Mouse (Mus musculus): ENCODE measurements around the gene Nat14.

Nat14 gene

DNA sequence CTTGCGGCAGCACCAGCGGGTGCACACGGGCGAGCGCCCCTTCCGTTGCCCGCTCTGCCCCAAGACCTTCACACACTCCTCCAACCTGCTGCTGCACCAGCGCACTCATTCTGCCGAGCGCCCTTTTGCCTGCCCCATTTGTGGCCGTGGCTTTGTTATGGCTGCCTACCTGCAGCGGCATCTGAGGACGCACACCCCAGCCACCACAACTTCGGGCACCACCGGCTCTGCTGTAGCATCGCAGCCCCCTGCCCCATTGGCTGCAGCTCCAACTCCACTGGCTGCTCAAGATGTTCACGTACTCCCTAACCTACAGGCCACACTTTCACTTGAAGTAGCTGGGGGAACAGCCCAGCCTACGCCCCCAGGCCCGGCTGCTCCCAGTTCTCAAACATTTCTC lies 1.3 kb upstream of the Nat14 start:
- no peak for DNase-seq (ENCODE audit: low read depth, low spot score)

DNA sequence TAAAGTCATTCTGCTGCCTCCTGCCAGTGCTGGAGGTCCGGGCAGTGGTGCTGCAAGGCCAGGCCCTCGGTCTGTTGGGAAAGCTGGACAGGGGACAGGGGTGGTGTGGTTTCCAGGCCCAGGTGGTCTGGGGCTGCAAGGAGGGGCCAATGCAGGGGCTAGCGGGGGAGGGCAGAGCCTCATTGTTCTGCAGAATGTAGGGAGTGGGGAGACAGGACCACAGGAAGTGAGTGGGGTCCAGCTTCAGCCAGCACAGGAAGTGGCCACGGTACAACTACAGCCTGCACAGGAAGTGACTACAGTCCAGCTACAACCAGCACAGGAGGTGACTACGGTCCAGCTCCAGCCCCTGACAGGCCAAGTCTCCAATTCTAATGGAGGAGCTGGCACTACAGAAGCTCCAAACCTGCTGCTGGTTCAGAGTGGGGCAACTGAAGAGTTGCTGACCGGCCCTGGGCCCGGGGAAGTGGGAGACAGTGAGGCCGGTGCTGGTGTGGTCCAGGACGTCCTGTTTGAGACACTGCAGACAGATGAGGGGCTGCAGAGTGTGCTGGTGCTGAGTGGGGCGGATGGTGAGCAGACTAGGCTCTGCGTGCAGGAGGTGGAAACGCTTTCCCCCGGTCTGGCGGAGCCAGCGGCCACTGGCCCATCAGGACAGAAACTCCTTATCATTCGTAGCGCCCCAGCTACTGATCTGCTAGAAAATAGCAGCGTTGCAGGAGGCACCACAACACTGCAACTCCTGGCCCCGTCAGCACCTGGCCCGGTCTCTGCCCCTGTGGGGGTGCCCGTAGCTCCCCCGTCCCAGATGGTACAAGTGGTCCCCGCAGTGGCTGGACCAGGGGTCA lies 628 bp upstream of the Nat14 start:
- no peak for DNase-seq (ENCODE audit: low read depth, low spot score)

DNA sequence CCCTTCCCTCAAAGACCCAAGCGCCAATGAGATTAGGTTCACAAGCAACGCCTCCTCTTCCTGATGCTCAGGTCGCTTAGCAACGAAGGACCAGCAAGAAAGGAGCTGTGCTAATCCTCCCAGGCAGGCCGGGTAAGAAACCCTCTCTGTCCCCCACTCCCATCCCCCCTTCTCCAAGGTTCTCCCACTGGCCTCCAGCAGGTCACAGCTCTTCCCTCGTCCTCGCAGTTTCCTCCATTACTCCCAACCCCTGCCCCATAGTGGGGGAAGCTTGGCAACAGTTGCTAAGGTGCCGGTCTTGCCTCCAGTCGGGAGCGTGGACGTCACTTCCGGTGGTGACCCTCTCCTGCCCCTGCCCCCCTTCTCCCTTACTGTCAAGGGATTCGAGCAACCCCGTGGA lies 680 bp downstream of the Nat14 start:
- peak; percentile 77 for DNase-seq (ENCODE audit: low read depth, low spot score)

DNA sequence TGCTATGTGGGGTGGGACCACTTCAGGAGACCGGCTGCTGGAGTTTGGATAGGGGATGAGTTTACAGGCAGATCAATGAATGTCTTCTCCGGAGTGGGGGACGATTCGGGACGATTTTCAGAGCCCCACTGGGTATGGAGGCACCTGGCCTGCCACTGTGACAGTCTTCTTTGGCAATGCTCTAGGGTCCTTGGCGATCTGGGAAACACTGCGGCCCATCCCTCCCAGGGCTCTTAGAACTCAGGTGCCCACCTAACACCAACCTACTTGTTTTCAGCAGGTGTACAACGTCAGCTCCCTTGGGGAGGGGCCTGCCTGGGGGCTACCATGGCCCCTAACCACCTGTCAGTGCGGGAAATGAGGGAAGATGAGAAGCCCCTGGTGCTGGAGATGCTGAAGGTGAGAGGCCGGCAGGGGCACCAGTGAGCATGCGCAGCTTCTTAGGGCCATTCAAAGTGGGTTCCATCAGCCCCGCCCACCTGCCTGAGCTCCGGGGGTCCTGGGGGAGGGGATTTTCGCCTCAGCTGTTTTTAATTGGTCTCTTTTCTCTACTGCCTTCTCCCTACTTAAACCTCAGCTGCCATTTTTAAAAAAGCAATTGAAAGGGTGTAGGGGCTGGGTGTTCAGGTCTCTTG lies 1.2 kb downstream of the Nat14 start:
- DNase-seq (ENCODE audit: low read depth, low spot score) = peak; percentile 44

DNA sequence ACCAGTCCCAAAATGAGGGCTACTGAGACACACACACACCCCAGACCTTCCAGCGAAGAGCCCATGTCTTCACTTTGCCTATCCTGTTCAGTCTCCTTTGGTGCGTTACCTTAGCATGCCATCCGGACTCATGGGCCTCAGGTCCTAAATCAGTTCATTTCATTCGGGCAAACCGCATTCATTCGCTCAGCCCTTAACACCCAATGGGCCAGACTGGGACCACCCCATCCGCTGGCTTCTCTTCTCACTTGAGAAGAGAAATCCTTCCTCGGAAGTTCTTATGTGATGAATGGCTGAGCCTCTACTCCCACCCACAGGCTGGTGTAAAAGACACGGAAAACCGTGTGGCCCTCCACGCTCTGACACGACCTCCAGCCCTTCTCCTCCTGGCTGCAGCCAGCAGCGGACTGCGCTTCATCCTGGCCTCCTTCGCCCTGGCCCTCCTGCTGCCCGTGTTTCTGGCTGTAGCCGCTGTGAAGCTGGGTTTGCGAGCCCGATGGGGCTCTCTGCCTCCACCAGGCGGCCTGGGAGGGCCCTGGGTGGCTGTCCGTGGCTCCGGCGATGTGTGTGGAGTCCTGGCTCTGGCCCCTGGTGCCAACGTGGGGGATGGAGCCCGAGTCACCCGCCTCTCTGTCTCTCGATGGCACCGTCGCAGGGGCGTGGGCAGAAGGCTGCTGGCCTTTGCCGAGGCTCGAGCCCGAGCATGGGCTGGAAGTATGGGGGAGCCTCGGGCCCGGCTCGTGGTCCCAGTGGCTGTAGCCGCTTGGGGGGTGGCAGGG lies 1.9 kb downstream of the Nat14 start:
- DNase-seq (ENCODE audit: low read depth, low spot score) = no peak

DNA sequence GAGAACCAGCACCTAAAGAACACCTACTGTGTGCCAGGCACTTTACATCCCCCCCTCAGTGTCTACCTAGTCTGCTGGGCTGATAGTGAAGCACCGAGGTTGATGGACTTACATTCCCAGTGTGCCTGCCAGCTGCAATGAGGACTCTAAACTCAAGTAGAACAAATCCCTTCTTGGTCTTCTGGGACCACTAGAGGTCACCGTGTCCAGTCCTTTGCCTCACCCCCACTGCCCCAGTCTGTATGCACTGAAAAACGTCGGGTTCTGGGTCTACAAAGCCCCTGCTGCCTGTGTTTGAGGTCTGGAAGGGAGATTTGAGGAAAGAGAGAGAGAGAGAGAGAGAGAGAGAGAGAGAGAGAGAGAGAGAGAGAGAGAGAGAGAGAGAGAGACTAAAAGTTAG lies 2.7 kb downstream of the Nat14 start:
- DNase-seq (ENCODE audit: low read depth, low spot score) = no peak

DNA sequence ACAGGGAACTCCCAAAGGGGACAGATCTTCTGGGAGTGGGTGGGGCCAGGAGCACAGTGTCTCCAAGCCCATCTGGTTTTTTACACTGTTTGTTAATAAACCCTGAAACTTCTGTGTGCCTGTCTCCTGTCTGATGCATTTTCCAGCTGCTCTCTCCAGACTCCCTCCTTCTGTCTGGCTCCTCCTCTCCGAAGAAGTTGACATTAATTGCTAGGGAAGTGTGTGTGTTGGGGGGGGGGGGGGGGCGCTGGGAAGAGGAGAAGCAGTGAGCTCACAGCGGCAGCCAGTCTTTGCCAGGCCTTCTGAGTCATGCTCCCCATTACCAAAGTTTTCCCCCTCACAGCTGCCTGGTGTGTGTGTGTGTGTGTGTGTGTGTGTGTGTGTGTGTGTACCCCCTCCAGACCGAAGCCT lies 3.1 kb downstream of the Nat14 start:
- no peak for DNase-seq (ENCODE audit: low read depth, low spot score)

DNA sequence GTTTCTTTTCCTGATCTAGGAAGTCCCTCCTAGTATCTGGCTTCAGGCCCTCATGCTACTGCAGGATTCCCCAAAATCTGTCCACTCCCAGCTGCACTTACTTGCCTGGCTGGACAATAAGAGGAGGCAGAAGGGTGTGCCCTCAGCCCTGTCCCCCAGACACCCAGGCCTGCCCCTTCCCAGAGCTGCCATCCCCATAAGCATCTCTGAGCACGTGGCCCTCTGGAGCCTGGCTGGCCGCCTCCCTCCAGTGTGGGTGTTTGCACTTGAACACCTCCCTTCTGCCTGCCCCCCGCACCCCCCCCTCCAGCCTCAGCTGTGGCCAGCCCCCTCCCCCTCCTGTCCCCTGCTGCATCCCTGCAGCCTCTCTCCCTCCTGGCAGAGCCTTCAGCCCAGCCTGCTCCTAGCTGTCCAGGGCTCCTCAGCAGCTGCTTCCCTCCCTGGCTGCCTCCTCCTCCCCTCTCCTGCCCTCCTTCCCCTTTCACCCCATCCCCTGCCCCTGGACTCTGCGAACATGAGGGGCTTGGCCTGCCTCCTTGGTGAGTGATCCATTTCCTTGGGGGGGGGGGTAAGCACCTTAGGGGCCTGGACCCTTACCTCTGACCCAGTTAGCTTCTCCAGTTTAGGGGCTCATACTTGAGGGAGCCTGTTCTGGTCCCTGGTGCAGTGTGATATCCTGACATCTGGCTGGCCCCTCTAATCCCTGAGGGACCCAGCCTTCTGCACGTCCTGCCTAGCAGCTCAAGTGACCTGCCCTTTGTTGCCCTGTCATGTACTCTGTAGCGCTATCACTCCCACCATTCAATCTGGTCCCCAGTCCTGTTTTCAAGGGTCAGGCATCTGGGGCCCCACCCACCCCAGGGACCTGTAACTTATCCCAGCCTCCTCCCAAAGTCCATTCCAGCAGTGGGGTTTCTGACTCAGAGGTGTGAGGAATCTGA lies 3.9 kb downstream of the Nat14 start, which contains the start of gene Ssc5d:
Gene Ssc5d (plus strand): TSS at position 345 of the 941 bp plus-strand sequence.
- no peak for DNase-seq (ENCODE audit: low read depth, low spot score)

DNA sequence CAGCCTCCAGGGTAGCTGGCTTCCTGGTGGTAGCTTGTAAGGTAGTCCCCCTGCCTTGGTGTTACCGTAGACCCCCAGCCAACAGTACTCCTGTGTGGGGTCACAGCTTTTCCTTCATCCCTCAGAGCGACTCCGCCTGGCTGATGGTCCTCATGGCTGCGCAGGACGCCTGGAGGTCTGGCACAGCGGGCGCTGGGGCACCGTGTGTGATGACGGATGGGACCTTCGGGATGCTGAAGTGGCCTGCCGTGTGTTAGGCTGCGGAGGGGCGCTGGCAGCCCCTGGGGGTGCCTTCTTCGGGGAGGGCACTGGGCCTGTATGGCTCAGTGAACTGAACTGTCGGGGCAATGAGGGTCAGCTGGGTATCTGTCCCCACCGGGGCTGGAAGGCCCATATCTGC lies 5.0 kb downstream of the Nat14 start:
- no peak for DNase-seq (ENCODE audit: low read depth, low spot score)

DNA sequence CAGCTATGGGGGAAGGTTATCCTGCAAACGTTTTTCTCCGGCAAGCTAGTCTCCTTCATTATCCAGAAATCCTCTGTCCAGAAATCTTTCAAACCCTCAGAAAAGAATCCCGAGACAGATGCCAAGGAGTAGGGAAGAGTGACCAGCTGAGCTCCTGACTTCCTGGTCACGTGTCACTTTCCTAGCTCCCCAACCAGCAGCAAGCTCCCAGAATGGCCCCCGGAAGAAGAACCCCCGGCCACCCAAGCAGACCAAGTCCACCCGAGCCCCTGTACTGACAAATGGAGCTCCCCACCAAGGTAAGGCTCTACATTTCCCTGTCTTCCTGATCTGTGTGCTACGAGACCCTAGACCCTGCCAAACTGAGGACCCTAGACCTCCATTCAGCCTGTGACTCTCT lies 5.9 kb downstream of the Nat14 start:
- DNase-seq (ENCODE audit: low read depth, low spot score) = no peak

DNA sequence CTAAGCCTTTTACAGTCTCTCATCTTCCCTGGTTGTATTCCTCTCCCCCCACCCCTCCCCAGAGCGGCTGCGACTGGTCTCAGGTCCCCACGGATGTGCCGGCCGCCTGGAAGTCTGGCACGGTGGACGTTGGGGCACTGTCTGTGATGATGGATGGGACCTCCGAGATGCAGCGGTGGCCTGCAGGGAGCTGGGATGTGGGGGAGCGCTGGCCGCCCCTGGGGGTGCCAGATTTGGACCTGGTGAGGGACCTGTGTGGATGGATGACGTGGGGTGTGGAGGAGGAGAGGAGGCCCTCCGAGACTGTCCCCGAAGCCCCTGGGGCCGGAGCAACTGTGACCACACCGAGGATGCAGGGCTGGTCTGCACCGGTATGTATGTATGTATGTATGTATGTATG lies 6.5 kb downstream of the Nat14 start:
- no peak for DNase-seq (ENCODE audit: low read depth, low spot score)

DNA sequence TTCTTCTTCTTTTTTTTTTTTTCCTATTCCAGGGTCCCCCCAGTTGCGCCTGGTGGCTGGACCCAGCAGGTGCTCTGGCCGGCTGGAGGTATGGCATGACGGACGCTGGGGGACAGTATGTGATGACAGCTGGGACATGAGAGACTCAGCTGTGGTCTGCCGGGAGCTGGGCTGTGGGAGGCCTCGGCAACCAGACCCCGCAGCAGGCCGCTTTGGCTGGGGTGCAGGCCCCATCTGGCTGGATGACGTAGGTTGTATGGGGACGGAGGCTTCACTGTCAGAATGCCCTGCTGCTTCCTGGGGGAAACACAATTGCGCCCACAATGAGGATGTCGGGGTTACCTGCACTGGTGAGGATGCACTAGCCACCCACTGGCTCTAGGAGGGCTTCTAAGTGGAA lies 11.3 kb downstream of the Nat14 start:
- DNase-seq (ENCODE audit: low read depth, low spot score) = no peak

DNA sequence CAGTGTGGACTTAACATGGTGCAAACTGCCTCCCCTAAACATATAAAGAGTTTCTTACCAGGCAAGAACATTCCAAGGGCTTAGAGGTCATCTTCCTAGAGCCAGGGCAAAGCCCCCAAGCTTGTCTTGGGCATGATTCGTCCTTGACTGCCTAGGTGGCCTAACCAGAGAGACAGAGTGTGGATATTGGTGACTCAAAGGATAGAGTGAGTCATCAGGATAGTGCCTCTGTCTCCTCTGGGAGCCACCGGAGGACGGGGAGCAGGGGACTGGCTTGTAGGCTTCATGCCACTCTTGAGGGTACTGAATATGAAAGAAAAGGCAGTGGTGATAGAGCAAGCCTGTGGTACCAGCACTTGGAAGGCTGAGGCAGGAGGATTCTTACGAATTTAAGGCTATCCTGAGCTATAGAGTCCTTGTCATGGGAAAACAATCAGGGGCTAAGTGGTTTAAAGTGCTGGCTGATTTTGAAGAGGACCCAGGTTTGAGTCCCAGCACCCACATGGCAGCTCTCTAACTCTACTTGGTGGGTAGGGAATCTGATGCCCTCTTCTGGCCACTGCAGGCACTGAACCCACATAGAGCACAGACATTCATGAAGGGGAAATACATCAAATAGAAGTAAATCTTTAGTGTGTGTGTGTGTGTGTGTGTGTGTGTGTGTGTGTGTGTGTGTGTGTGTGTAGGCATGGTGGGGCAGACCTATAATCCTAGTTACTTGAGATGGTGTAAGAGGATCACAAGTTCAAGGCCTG lies 12.5 kb downstream of the Nat14 start:
- DNase-seq (ENCODE audit: low read depth, low spot score) = no peak

DNA sequence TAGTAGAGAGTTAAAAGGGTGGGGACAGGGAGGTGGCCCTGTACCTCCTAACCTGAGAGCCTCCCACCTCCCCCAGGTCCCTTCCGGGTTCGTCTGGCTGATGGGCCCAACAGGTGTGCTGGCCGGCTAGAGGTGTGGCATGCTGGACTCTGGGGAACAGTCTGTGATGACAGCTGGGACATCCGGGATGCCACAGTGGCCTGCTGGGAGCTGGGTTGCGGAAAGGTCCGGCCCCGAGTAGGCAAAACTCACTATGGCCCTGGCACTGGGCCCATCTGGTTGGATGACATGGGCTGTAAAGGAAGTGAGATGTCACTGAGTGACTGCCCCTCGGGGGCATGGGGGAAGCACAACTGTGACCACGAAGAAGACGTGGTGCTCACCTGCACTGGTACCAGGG lies 15.0 kb downstream of the Nat14 start:
- DNase-seq (ENCODE audit: low read depth, low spot score) = no peak

DNA sequence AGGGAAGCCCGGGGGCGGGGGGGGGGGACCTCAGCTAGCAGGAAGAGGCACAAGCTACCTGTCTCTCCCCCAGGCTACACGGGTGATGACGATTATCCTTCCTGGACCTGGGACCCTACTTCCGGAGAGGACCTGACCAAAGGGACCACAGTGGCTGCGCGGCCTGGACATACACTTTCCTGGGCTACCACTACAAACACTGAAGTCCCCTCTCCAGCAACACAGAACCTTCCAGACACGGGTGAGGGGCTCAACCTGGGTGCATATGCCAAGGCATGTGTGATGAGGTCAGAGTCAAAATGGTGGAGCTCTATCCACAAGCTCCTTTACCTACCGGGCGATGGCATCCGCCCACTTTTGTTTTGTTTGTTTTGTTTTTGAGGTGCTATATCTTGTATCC lies 15.6 kb downstream of the Nat14 start:
- no peak for DNase-seq (ENCODE audit: low read depth, low spot score)

DNA sequence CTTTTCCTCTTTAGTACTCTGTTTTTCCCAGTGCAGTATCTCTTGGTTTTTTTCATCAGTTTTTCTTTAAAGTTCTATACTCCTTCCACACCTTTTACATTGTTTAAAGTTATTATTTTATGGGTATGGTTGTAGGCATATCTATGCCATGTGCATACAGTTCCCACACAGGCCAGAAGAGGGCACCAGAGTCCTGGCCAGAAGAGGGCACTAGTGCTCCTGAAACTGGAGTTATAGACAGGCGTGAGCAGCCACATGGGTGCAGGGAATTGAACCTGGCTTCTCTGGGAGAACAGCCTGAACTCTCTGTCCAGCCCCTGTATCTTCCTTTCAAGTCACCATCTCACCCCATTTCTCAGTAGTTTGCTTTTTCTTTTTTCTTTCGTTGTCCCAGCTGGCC lies 16.6 kb downstream of the Nat14 start:
- no peak for DNase-seq (ENCODE audit: low read depth, low spot score)

DNA sequence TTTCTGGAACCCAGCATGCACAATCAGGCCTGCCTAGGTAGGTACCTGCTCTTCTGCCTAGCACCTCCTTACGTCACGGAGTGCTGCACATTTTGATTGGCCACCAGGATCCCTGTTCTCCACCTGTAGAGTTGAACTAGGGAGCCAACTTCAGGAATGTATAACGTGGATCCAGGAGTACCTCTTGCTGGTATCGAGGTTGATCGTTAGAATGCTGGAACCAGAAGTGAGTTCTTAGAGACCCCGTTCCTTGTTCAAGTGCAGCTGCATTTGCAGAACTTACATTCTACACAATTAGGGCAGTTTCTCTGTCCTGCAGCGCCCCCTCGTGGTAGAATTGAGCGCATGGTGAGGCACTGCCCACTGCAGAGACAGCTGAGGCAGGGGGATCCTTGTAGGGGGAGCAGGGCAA lies 18.2 kb downstream of the Nat14 start:
- DNase-seq (ENCODE audit: low read depth, low spot score) = peak; percentile 80

DNA sequence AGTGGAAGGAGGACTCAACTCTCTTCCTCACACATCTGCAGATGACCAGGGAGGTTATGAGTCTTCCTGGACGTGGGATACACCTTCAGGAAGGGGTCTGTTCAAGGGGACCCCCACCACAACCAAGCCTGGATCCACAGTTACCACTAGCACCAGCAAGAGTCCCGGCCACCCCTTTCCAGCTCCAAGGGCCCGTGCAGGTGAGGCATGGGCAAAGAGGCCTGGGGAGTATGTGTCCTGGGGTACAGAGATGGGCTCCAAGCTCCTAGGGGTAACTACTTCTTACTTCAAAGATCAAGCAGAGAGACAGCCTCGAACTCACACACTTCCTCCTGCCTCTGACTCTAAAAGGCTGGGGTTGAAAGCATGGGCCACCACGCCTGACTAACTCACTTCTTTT lies 20.8 kb downstream of the Nat14 start:
- DNase-seq (ENCODE audit: low read depth, low spot score) = no peak

DNA sequence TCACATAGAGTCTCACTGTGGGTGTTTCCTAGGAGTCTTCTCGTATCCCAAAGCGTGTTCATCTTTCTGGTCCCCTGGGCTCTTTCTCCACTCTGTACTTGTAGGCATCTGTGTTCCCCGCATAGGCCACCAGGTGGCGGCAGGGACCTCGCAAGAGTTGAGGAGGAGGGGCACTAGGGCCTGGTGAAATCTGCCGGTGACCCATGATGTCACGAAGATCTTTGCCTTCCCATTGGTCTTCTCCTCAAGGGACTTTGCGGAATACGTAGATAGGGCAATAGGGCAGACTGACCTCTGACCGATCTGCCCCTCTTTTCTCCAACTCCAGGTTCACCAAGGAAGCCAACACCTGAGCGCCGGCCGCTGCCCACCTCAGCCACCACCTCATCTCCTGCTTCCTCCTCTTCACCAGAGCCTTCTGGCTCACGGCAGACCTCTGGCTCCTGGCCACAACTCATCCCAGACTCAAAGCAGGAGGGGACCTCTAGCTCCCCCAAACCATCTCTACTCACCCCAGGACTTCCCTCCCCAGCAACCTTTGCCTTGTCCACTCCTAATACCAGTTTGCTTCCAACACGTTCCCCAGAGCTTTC lies 21.5 kb downstream of the Nat14 start:
- peak; percentile 92 for DNase-seq (ENCODE audit: low read depth, low spot score)

DNA sequence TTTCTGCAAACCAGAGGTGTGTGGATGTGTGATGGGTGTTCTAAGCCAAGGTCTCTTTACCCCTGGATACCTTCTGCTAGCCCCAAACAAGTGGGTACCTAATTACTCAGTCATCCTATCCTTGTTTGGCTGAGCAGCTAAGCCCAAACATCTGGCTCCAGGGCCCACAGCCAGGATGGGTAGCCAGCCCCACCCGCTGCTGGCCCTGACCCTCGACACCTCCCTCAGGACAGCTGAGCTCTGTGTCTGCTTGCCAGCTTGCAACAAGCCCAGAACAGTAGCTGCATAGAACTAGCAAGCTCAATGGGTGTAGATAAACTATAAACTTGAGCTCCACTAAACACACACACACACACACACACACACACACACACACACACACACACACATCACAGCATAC lies 26.0 kb downstream of the Nat14 start:
- no peak for DNase-seq (ENCODE audit: low read depth, low spot score)
